Mouse (Mus musculus): Measurements from ENCODE around the gene Tubgcp6.

The Tubgcp6 gene

GRCm38 (mm10) chr15:89143134-89143533 is 20.2 kb upstream of the Tubgcp6 start:
- in situ Hi-C loops (cut with MboI; ENCODE audit: unreplicated experiment in 2 of 2) = no loop called here

GRCm38 (mm10) chr15:89141905-89142304 is 19.0 kb upstream of the Tubgcp6 start:
- in situ Hi-C loops (cut with MboI; ENCODE audit: unreplicated experiment in 2 of 2) = no loop called here

- in situ Hi-C loops (cut with MboI; ENCODE audit: unreplicated experiment in 2 of 2) = no loop called here
Measured at GRCm38 (mm10) chr15:89141443-89141842, 18.5 kb upstream of the Tubgcp6 start.

- in situ Hi-C loops (cut with MboI; ENCODE audit: unreplicated experiment in 2 of 2) = no loop called here
Measured at GRCm38 (mm10) chr15:89140659-89141252, 17.8 kb upstream of the Tubgcp6 start, which contains the start of gene Mapk12. Gene Mapk12 (minus strand): TSS chr15:89140703.

- in situ Hi-C loops (cut with MboI; ENCODE audit: unreplicated experiment in 2 of 2) = no loop called here
Measured at GRCm38 (mm10) chr15:89140048-89140658, 17.2 kb upstream of the Tubgcp6 start.

- in situ Hi-C loops (cut with MboI; ENCODE audit: unreplicated experiment in 2 of 2) = no loop called here
Measured at GRCm38 (mm10) chr15:89138531-89138930, 15.6 kb upstream of the Tubgcp6 start.

GRCm38 (mm10) chr15:89138046-89138405 is 15.1 kb upstream of the Tubgcp6 start:
- in situ Hi-C loops (cut with MboI; ENCODE audit: unreplicated experiment in 2 of 2) = no loop called here

- in situ Hi-C loops (cut with MboI; ENCODE audit: unreplicated experiment in 2 of 2) = no loop called here
Measured at GRCm38 (mm10) chr15:89137378-89138045, 14.6 kb upstream of the Tubgcp6 start.

- in situ Hi-C loops (cut with MboI; ENCODE audit: unreplicated experiment in 2 of 2) = no loop called here
Measured at GRCm38 (mm10) chr15:89136461-89137155, 13.7 kb upstream of the Tubgcp6 start.

GRCm38 (mm10) chr15:89131316-89131715 is 8.4 kb upstream of the Tubgcp6 start:
- in situ Hi-C loops (cut with MboI; ENCODE audit: unreplicated experiment in 2 of 2) = no loop called here

GRCm38 (mm10) chr15:89130245-89130644 is 7.3 kb upstream of the Tubgcp6 start:
- in situ Hi-C loops (cut with MboI; ENCODE audit: unreplicated experiment in 2 of 2) = no loop called here

GRCm38 (mm10) chr15:89128382-89129350 is 5.8 kb upstream of the Tubgcp6 start, which contains the start of gene Hdac10:
Gene Hdac10 (minus strand): TSS chr15:89128700.
- in situ Hi-C loops (cut with MboI; ENCODE audit: unreplicated experiment in 2 of 2) = no loop called here

- in situ Hi-C loops (cut with MboI; ENCODE audit: unreplicated experiment in 2 of 2) = no loop called here
Measured at GRCm38 (mm10) chr15:89127364-89127940, 4.5 kb upstream of the Tubgcp6 start.

- in situ Hi-C loops (cut with MboI; ENCODE audit: unreplicated experiment in 2 of 2) = no loop called here
Measured at GRCm38 (mm10) chr15:89126622-89127021, 3.7 kb upstream of the Tubgcp6 start.

GRCm38 (mm10) chr15:89125351-89125750 is 2.4 kb upstream of the Tubgcp6 start:
- in situ Hi-C loops (cut with MboI; ENCODE audit: unreplicated experiment in 2 of 2) = no loop called here

- in situ Hi-C loops (cut with MboI; ENCODE audit: unreplicated experiment in 2 of 2) = loop anchor here (25.0 kb wide), 1 partner anchor 88 kb away; the partner anchor contains the start of gene Ppp6r2 (in 2 of the 2)
Measured at GRCm38 (mm10) chr15:89124312-89124711, 1.4 kb upstream of the Tubgcp6 start.

GRCm38 (mm10) chr15:89123595-89123994 is 683 bp upstream of the Tubgcp6 start:
- in situ Hi-C loops (cut with MboI; ENCODE audit: unreplicated experiment in 2 of 2) = loop anchor here (25.0 kb wide), 1 partner anchor 89 kb away; the partner anchor contains the start of gene Ppp6r2 (in 2 of the 2)

GRCm38 (mm10) chr15:89118007-89118406 is 4.9 kb downstream of the Tubgcp6 start:
- in situ Hi-C loops (cut with MboI; ENCODE audit: unreplicated experiment in 2 of 2) = loop anchor here (5.0 to 25.0 kb wide), 3 partner anchors 94 to 347 kb away; partner anchors contain the start of genes Ppp6r2 (in 2 of the 2) and Sco2 (in 2 of the 2)

GRCm38 (mm10) chr15:89110147-89110546 is 12.8 kb downstream of the Tubgcp6 start:
- in situ Hi-C loops (cut with MboI; ENCODE audit: unreplicated experiment in 2 of 2) = loop anchor here (10.0 to 25.0 kb wide), 2 partner anchors 102 to 355 kb away; partner anchors contain the start of gene Ppp6r2 (in 2 of the 2)
